Mouse (Mus musculus) CD4-positive, CD25-positive, alpha-beta regulatory T cell, adult 2 months (primary cell): ENCODE results near the gene Olfr1293-ps.

Source experiments
- DNase-seq: peaks from one replicate; pipeline ENCODE4 v3.0.0-alpha.2; 2012; ENCODE audit warnings: low read depth, low spot score

Gene Olfr1293-ps

GRCm38 (mm10) chr2:111524903-111525302 lies at the start of gene Olfr1293-ps:
Gene Olfr1293-ps (plus strand): TSS chr2:111525203.
- DNase-seq: no peak

GRCm38 (mm10) chr2:111480519-111480918 lies 44.5 kb upstream of the Olfr1293-ps start, which contains the start of gene Olfr1289:
Gene Olfr1289 (plus strand): TSS chr2:111480819.
- no peak for DNase-seq

GRCm38 (mm10) chr2:111493729-111494128 lies 31.3 kb upstream of the Olfr1293-ps start, which contains the start of gene Olfr1290:
Gene Olfr1290 (minus strand): TSS chr2:111493829.
- DNase-seq: no peak

GRCm38 (mm10) chr2:111496880-111497279 lies 28.1 kb upstream of the Olfr1293-ps start, which contains the start of gene Olfr1291-ps1:
Gene Olfr1291-ps1 (plus strand): TSS chr2:111497180.
- DNase-seq: no peak

GRCm38 (mm10) chr2:111517451-111517850 lies 7.6 kb upstream of the Olfr1293-ps start:
- no peak for DNase-seq

GRCm38 (mm10) chr2:111540191-111540590 lies 15.2 kb downstream of the Olfr1293-ps start, which contains the start of gene Olfr1294:
Gene Olfr1294 (minus strand): TSS chr2:111540291.
- no peak for DNase-seq

- no peak for DNase-seq
Observed at GRCm38 (mm10) chr2:111569581-111569980, 44.6 kb downstream of the Olfr1293-ps start, which contains the start of gene Olfr1295. Gene Olfr1295 (minus strand): TSS chr2:111569681.
